Mouse (Mus musculus): ENCODE measurements around the gene Klk11. TPM values are rescaled to one million over a fixed set of nuclear protein-coding genes. Genes with fewer than 3 reads are reported as not detected.

Gene Klk11
- total and polyA plus RNA-seq, 3 experiments = not detected

- no peaks in the 10 kb centered on the region for H3K27me3 ChIP-seq (ENCODE audit: control insufficient read depth in 1 of 2, insufficient read depth in 2 of 2, low read length in 2 of 2)
- TF ChIP-seq GABPA (IDR thresholded peaks at IDR 0.05; ENCODE audit: low read depth, low read length) (no peak), KAT2A (conservative IDR thresholded peaks at IDR 0.05; ENCODE audit: low read depth, low read length) (no peak)
- H3K4me1 ChIP-seq (ENCODE audit: control insufficient read depth in 1 of 2, insufficient read depth in 2 of 2, low read length in 2 of 2) = no peaks in the 10 kb centered on the region
- H3K4me3 ChIP-seq (ENCODE audit: control insufficient read depth in 1 of 2, insufficient read depth in 1 of 2, low read depth in 2 of 2, low read length in 2 of 2) = no peak overlapping the region
- H3K27ac ChIP-seq (ENCODE audit: control insufficient read depth, low read depth, low read length) = no peak overlapping the region
- DNase-seq (ENCODE audit: low read depth, low spot score) = no peak
- H3K9ac ChIP-seq (ENCODE audit: control insufficient read depth, low read depth, low read length, poor library complexity, severe bottlenecking) = no peak overlapping the region
- no peaks in the 10 kb centered on the region for H3K9me3 ChIP-seq (replicated peaks; ENCODE audit: insufficient read depth, low read length)
- H3K36me3 ChIP-seq (ENCODE audit: control insufficient read depth in 1 of 2, insufficient read depth in 2 of 2, low read length in 2 of 2) = no peaks in the 10 kb centered on the region
- H3K79me2 ChIP-seq (ENCODE audit: control insufficient read depth, insufficient read depth, low read length, poor library complexity) = no peaks in the 10 kb centered on the region
Measured at GRCm38 (mm10) chr7:43827706-43828105, 53.3 kb downstream of the Klk11 start.

Other genes with a start within 250 kb of the Klk11 start
- gene Cd33, start 230.2 kb upstream of the Klk11 start, total RNA-seq (2012; rRNA removed) = not detected in 2 replicates
- not detected for gene Cd33, start 230.2 kb upstream of the Klk11 start, polyA plus RNA-seq (2012; ENCODE audit: insufficient read depth in 1 of 2, insufficient read length in 2 of 2, low read depth in 1 of 2, low replicate concordance in 2 of 2, missing spikeins in 1 of 2)
- not detected in 2 replicates for gene Zfp658, start 212.3 kb upstream of the Klk11 start, total RNA-seq (2012; rRNA removed)
- not detected for gene Zfp658, start 212.3 kb upstream of the Klk11 start, polyA plus RNA-seq (2012; ENCODE audit: insufficient read depth in 1 of 2, insufficient read length in 2 of 2, low read depth in 1 of 2, low replicate concordance in 2 of 2, missing spikeins in 1 of 2)
- 3.6 and 5.5 TPM in 2 replicates for gene Zfp719, start 195.0 kb upstream of the Klk11 start, total RNA-seq (2012; rRNA removed)
- 1 to 10 TPM in 1 of 2 experiments, not detected in 1; 1.9 TPM for gene Zfp719, start 195.0 kb upstream of the Klk11 start, polyA plus RNA-seq (2012; ENCODE audit: insufficient read depth in 1 of 2, insufficient read length in 2 of 2, low read depth in 1 of 2, low replicate concordance in 2 of 2, missing spikeins in 1 of 2)
- gene Zfp819, start 167.4 kb upstream of the Klk11 start, total RNA-seq (2012; rRNA removed) = 0.10 TPM in 1 of 2 replicates, not detected in the other
- gene Zfp819, start 167.4 kb upstream of the Klk11 start, polyA plus RNA-seq (2012; ENCODE audit: insufficient read depth in 1 of 2, insufficient read length in 2 of 2, low read depth in 1 of 2, low replicate concordance in 2 of 2, missing spikeins in 1 of 2) = under 1 TPM in 1 of 2 experiments, not detected in 1; 0.06 TPM
- gene Ceacam18, start 139.9 kb upstream of the Klk11 start, total RNA-seq (2012; rRNA removed) = 0.08 and 0.13 TPM in 2 replicates
- gene Ceacam18, start 139.9 kb upstream of the Klk11 start, polyA plus RNA-seq (2012; ENCODE audit: insufficient read depth in 1 of 2, insufficient read length in 2 of 2, low read depth in 1 of 2, low replicate concordance in 2 of 2, missing spikeins in 1 of 2) = under 1 TPM in 1 of 2 experiments, not detected in 1; 0.04 TPM
- gene Siglece, start 114.4 kb upstream of the Klk11 start, total RNA-seq (2012; rRNA removed) = not detected in 2 replicates
- gene Siglece, start 114.4 kb upstream of the Klk11 start, polyA plus RNA-seq (2012; ENCODE audit: insufficient read depth in 1 of 2, insufficient read length in 2 of 2, low read depth in 1 of 2, low replicate concordance in 2 of 2, missing spikeins in 1 of 2) = under 1 TPM in 1 of 2 experiments, not detected in 1; 0.07 TPM
- 12.4 and 17.2 TPM in 2 replicates for gene Ctu1, start 102.6 kb upstream of the Klk11 start, total RNA-seq (2012; rRNA removed)
- 10 to 100 TPM in 1 of 2 experiments, not detected in 1; 15.6 TPM for gene Ctu1, start 102.6 kb upstream of the Klk11 start, polyA plus RNA-seq (2012; ENCODE audit: insufficient read depth in 1 of 2, insufficient read length in 2 of 2, low read depth in 1 of 2, low replicate concordance in 2 of 2, missing spikeins in 1 of 2)
- not detected in 2 replicates for gene Klk14, start 84.2 kb upstream of the Klk11 start, total RNA-seq (2012; rRNA removed)
- gene Klk14, start 84.2 kb upstream of the Klk11 start, polyA plus RNA-seq (2012; ENCODE audit: insufficient read depth in 1 of 2, insufficient read length in 2 of 2, low read depth in 1 of 2, low replicate concordance in 2 of 2, missing spikeins in 1 of 2) = under 1 TPM in 1 of 2 experiments, not detected in 1; 0.13 TPM
- not detected in 2 replicates for gene Klk13, start 62.0 kb upstream of the Klk11 start, total RNA-seq (2012; rRNA removed)
- not detected for gene Klk13, start 62.0 kb upstream of the Klk11 start, polyA plus RNA-seq (2012; ENCODE audit: insufficient read depth in 1 of 2, insufficient read length in 2 of 2, low read depth in 1 of 2, low replicate concordance in 2 of 2, missing spikeins in 1 of 2)
- not detected in 2 replicates for gene Klk12, start 5.7 kb upstream of the Klk11 start, total RNA-seq (2012; rRNA removed)
- gene Klk12, start 5.7 kb upstream of the Klk11 start, polyA plus RNA-seq (2012; ENCODE audit: insufficient read depth in 1 of 2, insufficient read length in 2 of 2, low read depth in 1 of 2, low replicate concordance in 2 of 2, missing spikeins in 1 of 2) = not detected
- not detected in 2 replicates for gene Klk10, start 6.4 kb downstream of the Klk11 start, total RNA-seq (2012; rRNA removed)
- gene Klk10, start 6.4 kb downstream of the Klk11 start, polyA plus RNA-seq (2012; ENCODE audit: insufficient read depth in 1 of 2, insufficient read length in 2 of 2, low read depth in 1 of 2, low replicate concordance in 2 of 2, missing spikeins in 1 of 2) = not detected
- not detected in 2 replicates for gene Klk9, start 17.3 kb downstream of the Klk11 start, total RNA-seq (2012; rRNA removed)
- gene Klk9, start 17.3 kb downstream of the Klk11 start, polyA plus RNA-seq (2012; ENCODE audit: insufficient read depth in 1 of 2, insufficient read length in 2 of 2, low read depth in 1 of 2, low replicate concordance in 2 of 2, missing spikeins in 1 of 2) = not detected
- not detected in 2 replicates for gene Klk8, start 23.0 kb downstream of the Klk11 start, total RNA-seq (2012; rRNA removed)
- gene Klk8, start 23.0 kb downstream of the Klk11 start, polyA plus RNA-seq (2012; ENCODE audit: insufficient read depth in 1 of 2, insufficient read length in 2 of 2, low read depth in 1 of 2, low replicate concordance in 2 of 2, missing spikeins in 1 of 2) = not detected
- not detected in 2 replicates for gene Klk7, start 36.7 kb downstream of the Klk11 start, total RNA-seq (2012; rRNA removed)
- gene Klk7, start 36.7 kb downstream of the Klk11 start, polyA plus RNA-seq (2012; ENCODE audit: insufficient read depth in 1 of 2, insufficient read length in 2 of 2, low read depth in 1 of 2, low replicate concordance in 2 of 2, missing spikeins in 1 of 2) = not detected
- gene Klk6, start 49.9 kb downstream of the Klk11 start, total RNA-seq (2012; rRNA removed) = not detected in 2 replicates
- not detected for gene Klk6, start 49.9 kb downstream of the Klk11 start, polyA plus RNA-seq (2012; ENCODE audit: insufficient read depth in 1 of 2, insufficient read length in 2 of 2, low read depth in 1 of 2, low replicate concordance in 2 of 2, missing spikeins in 1 of 2)
- not detected in 2 replicates for gene Klk5, start 67.4 kb downstream of the Klk11 start, total RNA-seq (2012; rRNA removed)
- gene Klk5, start 67.4 kb downstream of the Klk11 start, polyA plus RNA-seq (2012; ENCODE audit: insufficient read depth in 1 of 2, insufficient read length in 2 of 2, low read depth in 1 of 2, low replicate concordance in 2 of 2, missing spikeins in 1 of 2) = not detected
- gene Klk4, start 106.6 kb downstream of the Klk11 start, total RNA-seq (2012; rRNA removed) = not detected in 2 replicates
- gene Klk4, start 106.6 kb downstream of the Klk11 start, polyA plus RNA-seq (2012; ENCODE audit: insufficient read depth in 1 of 2, insufficient read length in 2 of 2, low read depth in 1 of 2, low replicate concordance in 2 of 2, missing spikeins in 1 of 2) = not detected
- gene Klk15, start 159.1 kb downstream of the Klk11 start, total RNA-seq (2012; rRNA removed) = not detected in 2 replicates
- gene Klk15, start 159.1 kb downstream of the Klk11 start, polyA plus RNA-seq (2012; ENCODE audit: insufficient read depth in 1 of 2, insufficient read length in 2 of 2, low read depth in 1 of 2, low replicate concordance in 2 of 2, missing spikeins in 1 of 2) = not detected
- gene Klk1b8, start 176.1 kb downstream of the Klk11 start, total RNA-seq (2012; rRNA removed) = not detected in 2 replicates
- not detected for gene Klk1b8, start 176.1 kb downstream of the Klk11 start, polyA plus RNA-seq (2012; ENCODE audit: insufficient read depth in 1 of 2, insufficient read length in 2 of 2, low read depth in 1 of 2, low replicate concordance in 2 of 2, missing spikeins in 1 of 2)
- gene Klk1b1, start 192.1 kb downstream of the Klk11 start, total RNA-seq (2012; rRNA removed) = not detected in 2 replicates
- not detected for gene Klk1b1, start 192.1 kb downstream of the Klk11 start, polyA plus RNA-seq (2012; ENCODE audit: insufficient read depth in 1 of 2, insufficient read length in 2 of 2, low read depth in 1 of 2, low replicate concordance in 2 of 2, missing spikeins in 1 of 2)
- gene Klk1b9, start 201.5 kb downstream of the Klk11 start, total RNA-seq (2012; rRNA removed) = not detected in 2 replicates
- gene Klk1b9, start 201.5 kb downstream of the Klk11 start, polyA plus RNA-seq (2012; ENCODE audit: insufficient read depth in 1 of 2, insufficient read length in 2 of 2, low read depth in 1 of 2, low replicate concordance in 2 of 2, missing spikeins in 1 of 2) = not detected
- not detected in 2 replicates for gene Klk1b11, start 221.3 kb downstream of the Klk11 start, total RNA-seq (2012; rRNA removed)
- not detected for gene Klk1b11, start 221.3 kb downstream of the Klk11 start, polyA plus RNA-seq (2012; ENCODE audit: insufficient read depth in 1 of 2, insufficient read length in 2 of 2, low read depth in 1 of 2, low replicate concordance in 2 of 2, missing spikeins in 1 of 2)
- not detected in 2 replicates for gene Klk1b26, start 237.6 kb downstream of the Klk11 start, total RNA-seq (2012; rRNA removed)
- gene Klk1b26, start 237.6 kb downstream of the Klk11 start, polyA plus RNA-seq (2012; ENCODE audit: insufficient read depth in 1 of 2, insufficient read length in 2 of 2, low read depth in 1 of 2, low replicate concordance in 2 of 2, missing spikeins in 1 of 2) = not detected